In genomic region chr7:145056320-145056719, GRCm38 (mm10) we compare ENCODE assay signal across 13 mouse cellular contexts.
DNase-seq lines count a peak whose midpoint lies in the region; ATAC-seq and TF ChIP-seq lines count a peak whose summit lies in the region.
"Had no signal": no experiment of that assay in that cellular context is flagged by ENCODE, and none has a peak within 500 bp of the region (broad histone marks: within the 10 kb centered on the region; RNA-seq: fewer than 3 reads in every experiment).

No protein-coding gene starts in this region.

- H3K4me2 ChIP-seq in forebrain, postnatal 0 days (ENCODE audit: low read depth): no peak overlapping the region
- no peak overlapping the region for H3K4me2 ChIP-seq in forebrain, embryonic 11.5 days (ENCODE audit: low read depth, low read length, severe bottlenecking)
- H3K4me2 ChIP-seq: forebrain, embryonic 15.5 days; liver, embryonic 15.5 days had no signal

- WGBS in forebrain, postnatal 0 days: 56% methylated on average over 7 of the region's 7 CpGs
- WGBS in forebrain, embryonic 11.5 days: 74% methylated on average over 7 of the region's 7 CpGs
- 48% methylated on average over 7 of the region's 7 CpGs for WGBS in lung, adult 2 months

- H3K9ac ChIP-seq in forebrain, postnatal 0 days: no peak overlapping the region
- H3K9ac ChIP-seq in forebrain, embryonic 11.5 days (ENCODE audit: low read length): no peak overlapping the region
- H3K9ac ChIP-seq: forebrain, embryonic 15.5 days; liver, embryonic 15.5 days had no signal

- H3K27me3 ChIP-seq in forebrain, postnatal 0 days (ENCODE audit: insufficient read depth, low read length): no peaks in the 10 kb centered on the region
- no peaks in the 10 kb centered on the region for H3K27me3 ChIP-seq in forebrain, embryonic 11.5 days (ENCODE audit: control insufficient read depth, insufficient read depth, low read length)
- H3K27me3 ChIP-seq: forebrain, embryonic 15.5 days; liver, embryonic 15.5 days had no signal

- DNase-seq in forebrain, postnatal 0 days: peak; percentile 10
- DNase-seq in forebrain, embryonic 11.5 days (ENCODE audit: low spot score): no peak
- peak; percentile 32 for DNase-seq in 3T3-L1 (ENCODE audit: low read depth, low spot score)
- peak; percentile 9 for DNase-seq in kidney, adult 18-20 months
- DNase-seq in lung, adult 2 months: peak; percentile 33
- no peak for DNase-seq in adrenal gland, postnatal 36 days
- no peak for DNase-seq in cerebellum, adult 18-20 months
- DNase-seq: B cell, adult 2 months; cerebellum, adult 8-10 months; heart, postnatal 36 days had no signal

- no peaks in the 10 kb centered on the region for H3K4me1 ChIP-seq in forebrain, postnatal 0 days (ENCODE audit: insufficient read depth)
- H3K4me1 ChIP-seq in forebrain, embryonic 11.5 days (replicated peaks; ENCODE audit: control insufficient read depth, insufficient read depth, low read length): no peaks in the 10 kb centered on the region
- peaks cover 7% of the 10 kb centered on the region for H3K4me1 ChIP-seq in lung, adult 2 months (ENCODE audit: control insufficient read depth, insufficient read depth, low read length)
- H3K4me1 ChIP-seq: forebrain, embryonic 15.5 days; liver, embryonic 15.5 days had no signal

- ATAC-seq in forebrain, postnatal 0 days: no peak
- ATAC-seq in forebrain, embryonic 11.5 days (replicated peaks; ENCODE audit: low FRiP score): no peak
- ATAC-seq in megakaryocyte progenitor cell, adult 5-6 weeks (replicated peaks; ENCODE audit: poor library complexity): no peak
- ATAC-seq: forebrain, embryonic 15.5 days had no signal

- no peaks in the 10 kb centered on the region for H3K36me3 ChIP-seq in forebrain, postnatal 0 days (ENCODE audit: insufficient read depth)
- H3K36me3 ChIP-seq in forebrain, embryonic 11.5 days (ENCODE audit: control insufficient read depth, insufficient read depth, low read length): no peaks in the 10 kb centered on the region
- H3K36me3 ChIP-seq: forebrain, embryonic 15.5 days; liver, embryonic 15.5 days had no signal

- no peak for TF ChIP-seq POLR2A in lung, adult 2 months (IDR thresholded peaks at IDR 0.05; ENCODE audit: borderline replicate concordance, extremely low read depth, low read depth, low read length)

- H3K4me3 ChIP-seq in forebrain, postnatal 0 days (ENCODE audit: low read depth, low read length): no peak overlapping the region
- no peak overlapping the region for H3K4me3 ChIP-seq in forebrain, embryonic 11.5 days (ENCODE audit: low read depth, low read length)
- H3K4me3 ChIP-seq in lung, adult 2 months (replicated peaks; ENCODE audit: extremely low read depth, low read depth, low read length): no peak overlapping the region
- H3K4me3 ChIP-seq: forebrain, embryonic 15.5 days; liver, embryonic 15.5 days had no signal

- no peaks in the 10 kb centered on the region for H3K9me3 ChIP-seq in forebrain, postnatal 0 days (ENCODE audit: low read length)
- no peaks in the 10 kb centered on the region; the same call in 1 of the 2 replicates for H3K9me3 ChIP-seq in forebrain, embryonic 11.5 days (ENCODE audit: control insufficient read depth, low read length)
- H3K9me3 ChIP-seq: forebrain, embryonic 15.5 days; liver, embryonic 15.5 days had no signal

- no peak overlapping the region for H3K27ac ChIP-seq in forebrain, postnatal 0 days (ENCODE audit: low read depth, low read length)
- no peak overlapping the region for H3K27ac ChIP-seq in forebrain, embryonic 11.5 days (ENCODE audit: low read depth, low read length)
- H3K27ac ChIP-seq: forebrain, embryonic 15.5 days; liver, embryonic 15.5 days had no signal

- no peak for TF ChIP-seq CTCF in forebrain, postnatal 0 days (IDR thresholded peaks at IDR 0.05; ENCODE audit: low read depth)
- TF ChIP-seq CTCF in lung, adult 2 months (IDR thresholded peaks at IDR 0.05; ENCODE audit: insufficient read depth, low read length): no peak

Comparison
In these comparisons a context has a peak if more than half of its experiments do, and no peak if none do; other contexts are left out.
1. DNase-seq: peak in forebrain, postnatal 0 days (single experiment), 3T3-L1 (single experiment), kidney, adult 18-20 months (single experiment) and lung, adult 2 months (single experiment); none in forebrain, embryonic 11.5 days (single experiment), adrenal gland, postnatal 36 days (0 of 2) and cerebellum, adult 18-20 months (0 of 2).